Mouse (Mus musculus) kidney, adult 2 months (tissue): ENCODE data around the gene Zfp740. TPM values are rescaled to one million over a fixed set of nuclear protein-coding genes. Genes with fewer than 3 reads are reported as not detected.

Experiments
- DNase-seq: peaks from one replicate; pipeline ENCODE4 v3.0.0; 2021
- H3K27ac ChIP-seq: fragments of 200-500 bp; 2 replicates; pipeline ENCODE4 v1.5.1; 2012; ENCODE audit warnings: low read depth, low read length, control low read depth, inconsistent platforms; ENCODE audit not compliant: insufficient read depth
- H3K27me3 ChIP-seq: fragments of 200-500 bp; replicated peaks from 2 replicates; pipeline ENCODE4 v1.6.1; 2012; ENCODE audit warnings: mild to moderate bottlenecking, moderate library complexity, low read length, inconsistent platforms; ENCODE audit not compliant: control insufficient read depth, insufficient read depth
- H3K36me3 ChIP-seq: fragments of 200-500 bp; 2 replicates; pipeline ENCODE4 v1.6.1; 2012; ENCODE audit warnings: mild to moderate bottlenecking, moderate library complexity, low read length, inconsistent platforms; ENCODE audit not compliant: control insufficient read depth, insufficient read depth
- H3K4me1 ChIP-seq: fragments of 200-500 bp; 2 replicates; pipeline ENCODE4 v1.6.1; 2011; ENCODE audit warnings: low read length; ENCODE audit not compliant: control insufficient read depth, insufficient read depth
- H3K4me3 ChIP-seq: fragments of 200-500 bp; 2 replicates; pipeline ENCODE4 v1.5.1; 2011; ENCODE audit warnings: mild to moderate bottlenecking, low read depth, low read length, control low read depth; ENCODE audit not compliant: insufficient read depth
- CTCF ChIP-seq: fragments of 200-500 bp; conservative IDR thresholded peaks from 2 replicates; pipeline ENCODE4 v1.5.1; 2011; ENCODE audit warnings: low read depth, mild to moderate bottlenecking, control low read depth, low read length, moderate library complexity, mixed read lengths; ENCODE audit not compliant: insufficient read depth, insufficient read length
- POLR2A ChIP-seq: fragments of 200-500 bp; IDR thresholded peaks from one replicate; pipeline ENCODE4 v1.6.1; 2011; ENCODE audit warnings: low read depth, low read length, control low read depth
- WGBS: fragments of 180-500 bp; shearing (Covaris S2); methylation state at CpG from one replicate; pipeline ENCODE4 v1.1.7; 2018; 5-methylcytosine and 5-hydroxymethylcytosine counted together
- polyA plus RNA-seq: library from polyadenylated mRNA; depleted of rRNA; stranded (reverse); fragments of >200 nt; gene quantifications from 2 replicates; pipeline ENCODE4 v1.2.3, GENCODE M21; 2012

The Zfp740 gene
- polyA plus RNA-seq, 1 experiment = 30.3 TPM

DNA sequence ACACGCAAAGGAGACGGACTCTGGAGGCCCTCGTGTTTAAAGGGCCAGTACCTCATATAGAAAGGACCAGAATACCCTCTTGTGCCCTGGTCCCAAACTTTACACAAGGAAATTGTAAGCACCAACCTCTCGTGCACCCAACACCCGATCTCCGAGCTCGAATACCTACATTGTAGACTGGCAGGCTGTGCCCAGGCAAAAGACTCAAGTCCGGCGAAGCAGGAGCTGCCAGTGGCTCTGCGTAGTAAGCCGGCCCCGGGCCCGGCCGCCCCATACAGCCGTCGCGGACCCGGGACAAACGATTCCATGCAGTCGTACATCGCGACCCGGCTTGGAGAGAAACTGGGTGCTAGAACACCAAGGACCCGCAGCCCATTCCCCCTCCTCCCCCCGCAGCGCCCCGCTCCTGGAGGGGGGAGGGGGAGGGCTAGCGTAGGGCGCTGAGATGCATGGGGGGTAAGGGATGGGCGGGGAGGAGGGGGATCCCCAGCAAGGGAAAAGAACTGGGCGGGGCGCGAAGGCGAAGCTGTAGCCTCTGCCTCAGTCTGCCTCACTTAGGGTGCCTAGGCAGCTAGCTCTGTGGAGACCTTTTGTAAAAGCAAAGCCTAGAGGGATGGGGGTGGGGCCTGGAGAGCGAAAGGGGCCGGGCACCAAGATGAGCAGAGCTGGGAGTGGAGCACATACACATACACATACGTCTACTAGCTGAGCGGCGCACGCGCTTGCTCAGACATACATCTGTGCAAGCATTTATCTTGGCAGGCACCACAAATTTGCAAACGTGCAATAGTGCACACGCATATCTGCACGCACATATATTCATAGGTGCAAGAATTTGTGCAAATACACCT, 43.1 kb downstream of the Zfp740 start:
- peak; percentile 86 for DNase-seq
- under 1% methylated on average over 43 of the region's 44 CpGs for WGBS
- peak overlapping the region; percentile 70 for H3K4me3 ChIP-seq
- peak overlapping the region; percentile 97 for H3K27ac ChIP-seq
- peaks cover 15% of the 10 kb centered on the region for H3K4me1 ChIP-seq
- TF ChIP-seq CTCF (no peak), POLR2A (peak; percentile 57)
- no peaks in the 10 kb centered on the region for H3K36me3 ChIP-seq
- no peaks in the 10 kb centered on the region for H3K27me3 ChIP-seq

DNA sequence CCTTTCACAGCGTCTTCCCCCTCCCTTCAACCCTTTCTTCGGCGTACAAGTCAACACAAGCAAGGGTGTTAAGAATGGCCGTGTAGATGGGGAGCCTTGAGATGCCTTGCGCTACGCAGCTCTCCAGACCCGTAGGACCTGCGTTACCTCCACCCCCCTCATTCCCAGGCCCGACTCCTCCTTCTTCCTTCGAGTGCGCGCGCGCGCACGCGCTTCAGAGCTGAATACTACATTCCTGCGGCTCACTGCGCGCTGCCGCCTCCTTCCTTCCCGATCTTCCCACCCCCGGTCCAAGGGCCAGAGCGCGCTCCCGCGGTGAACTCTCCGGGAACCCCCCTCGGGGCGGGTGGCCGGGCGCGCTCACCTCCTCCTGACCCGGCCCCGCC, 43.8 kb downstream of the Zfp740 start:
- no peaks in the 10 kb centered on the region for H3K27me3 ChIP-seq
- no peaks in the 10 kb centered on the region for H3K36me3 ChIP-seq
- H3K27ac ChIP-seq = peak overlapping the region; percentile 97
- peak; percentile 83 for TF ChIP-seq POLR2A
- TF ChIP-seq CTCF = no peak
- DNase-seq = peak; percentile 99
- H3K4me1 ChIP-seq = peaks cover 15% of the 10 kb centered on the region
- WGBS = under 1% methylated on average over 35 of the region's 35 CpGs
- H3K4me3 ChIP-seq = peak overlapping the region; percentile 70

DNA sequence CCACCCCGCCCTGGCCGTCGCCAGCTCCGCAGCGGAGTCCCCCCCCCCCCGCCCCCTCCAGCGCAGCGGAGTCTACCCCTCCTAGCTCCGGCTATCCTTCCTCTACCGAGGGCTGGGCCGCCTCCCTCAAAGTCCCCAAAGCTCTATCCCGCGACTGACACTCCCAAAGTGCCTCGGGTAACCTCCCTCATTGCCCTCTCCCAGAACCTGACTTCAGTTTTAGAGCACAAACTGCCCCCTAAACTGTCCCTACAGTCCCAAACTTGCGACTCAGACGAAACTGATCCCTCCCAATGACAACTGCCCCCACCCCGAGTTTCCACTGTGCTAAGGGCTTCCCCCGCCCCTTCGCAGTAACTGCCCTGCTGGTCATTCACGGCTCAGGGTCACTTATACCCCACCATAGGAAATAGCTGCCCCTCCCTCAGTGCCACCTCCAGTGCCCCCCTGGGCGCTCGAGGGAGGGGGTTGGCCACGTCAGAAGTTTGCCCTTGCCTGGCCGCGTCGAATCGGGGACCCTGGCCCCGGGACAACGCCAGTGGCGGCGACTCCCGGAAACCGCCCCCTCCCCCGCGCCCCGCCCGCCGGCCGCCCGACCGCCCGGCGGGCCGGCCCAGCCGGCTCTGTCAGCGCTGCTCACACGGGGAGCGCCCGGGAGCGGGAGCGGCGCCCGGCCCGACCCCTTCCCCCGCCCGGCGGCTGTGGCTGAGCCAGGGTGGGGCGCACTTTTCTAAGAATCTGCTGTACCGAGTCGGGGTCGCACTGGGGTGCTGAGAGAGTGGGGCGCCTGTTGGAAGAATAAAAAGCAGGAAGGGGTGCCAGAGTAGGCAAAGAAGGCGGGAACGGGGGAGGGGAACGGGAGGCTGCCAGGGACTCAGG, 44.4 kb downstream of the Zfp740 start:
- 1% methylated on average over 65 of the region's 65 CpGs for whole genome bisulfite sequencing
- Histone ChIP-seq H3K4me3 (peak overlapping the region; percentile 63), H3K4me1 (peaks cover 15% of the 10 kb centered on the region), H3K27me3 (no peaks in the 10 kb centered on the region), H3K36me3 (no peaks in the 10 kb centered on the region), H3K27ac (peak overlapping the region; percentile 99)
- DNase-seq = peak; percentile 86
- peak; percentile 30 for TF ChIP-seq POLR2A
- no peak for TF ChIP-seq CTCF

DNA sequence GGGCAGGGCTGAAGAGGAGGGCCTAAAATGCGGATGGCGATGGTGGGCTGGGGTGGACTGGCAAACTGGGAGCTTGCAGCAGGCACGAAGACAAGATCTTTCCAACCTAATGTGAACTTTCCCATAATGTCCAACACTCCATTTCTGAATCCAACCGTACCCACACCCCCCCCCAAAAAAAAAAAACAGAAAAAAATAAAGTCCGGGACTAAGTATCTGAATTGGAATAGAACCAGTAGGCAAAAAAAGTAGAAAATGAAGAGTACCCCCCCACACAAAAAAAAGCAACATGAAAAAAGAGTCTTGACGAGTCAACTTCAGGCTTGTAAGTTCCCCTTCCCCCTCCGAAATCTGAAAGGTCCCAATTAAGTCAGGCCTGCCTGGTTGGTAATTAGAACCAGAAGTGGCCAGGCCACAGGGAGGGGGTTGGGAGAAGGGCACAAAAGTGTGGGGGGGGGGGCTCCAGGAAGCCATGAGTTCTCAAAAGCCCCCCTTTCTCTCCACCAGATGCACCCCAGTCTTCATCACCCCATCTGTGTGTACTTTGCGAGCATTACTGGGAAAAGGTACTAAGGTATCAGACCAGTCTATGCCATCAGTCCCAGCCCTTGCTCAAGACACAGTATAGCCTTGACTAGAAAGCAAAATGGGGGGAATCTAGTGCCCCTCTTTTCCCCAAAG, 45.2 kb downstream of the Zfp740 start:
- 15% methylated on average over 8 of the region's 8 CpGs for WGBS

DNA sequence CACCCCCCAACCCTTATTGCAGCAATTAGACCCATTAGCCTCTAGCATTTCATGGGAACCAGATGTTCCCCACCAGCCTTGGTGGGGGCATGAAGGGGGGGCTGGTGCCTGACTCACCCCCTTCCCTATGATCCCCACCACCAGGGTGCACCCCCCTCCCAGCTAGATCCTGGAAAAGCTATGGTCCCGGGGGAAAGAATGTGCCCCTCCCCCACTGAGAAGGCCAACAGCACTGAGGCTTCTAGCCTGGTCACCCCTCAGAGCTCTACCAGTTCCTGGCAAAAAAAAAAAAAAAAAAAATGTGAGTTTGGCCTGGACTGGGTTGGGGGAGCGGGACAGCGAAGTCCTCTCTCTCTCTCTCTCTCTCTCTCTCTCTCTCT, 45.8 kb downstream of the Zfp740 start:
- peak overlapping the region; percentile 59 for H3K27ac ChIP-seq
- H3K36me3 ChIP-seq = no peaks in the 10 kb centered on the region
- no peak overlapping the region for H3K4me3 ChIP-seq
- no peak for TF ChIP-seq POLR2A
- TF ChIP-seq CTCF = no peak
- peak; percentile 31 for DNase-seq
- WGBS = 19% methylated on average over 3 of the region's 3 CpGs
- no peaks in the 10 kb centered on the region for H3K27me3 ChIP-seq
- peaks cover 11% of the 10 kb centered on the region for H3K4me1 ChIP-seq

More for the DNA sequence above, 45.2 kb downstream of the Zfp740 start:
- Histone ChIP-seq H3K4me1 (peaks cover 15% of the 10 kb centered on the region), H3K4me3 (peak overlapping the region; percentile 57), H3K27me3 (no peaks in the 10 kb centered on the region), H3K36me3 (no peaks in the 10 kb centered on the region), H3K27ac (peak overlapping the region; percentile 81)
- DNase-seq = no peak
- no peak for TF ChIP-seq CTCF
- TF ChIP-seq POLR2A = no peak

DNA sequence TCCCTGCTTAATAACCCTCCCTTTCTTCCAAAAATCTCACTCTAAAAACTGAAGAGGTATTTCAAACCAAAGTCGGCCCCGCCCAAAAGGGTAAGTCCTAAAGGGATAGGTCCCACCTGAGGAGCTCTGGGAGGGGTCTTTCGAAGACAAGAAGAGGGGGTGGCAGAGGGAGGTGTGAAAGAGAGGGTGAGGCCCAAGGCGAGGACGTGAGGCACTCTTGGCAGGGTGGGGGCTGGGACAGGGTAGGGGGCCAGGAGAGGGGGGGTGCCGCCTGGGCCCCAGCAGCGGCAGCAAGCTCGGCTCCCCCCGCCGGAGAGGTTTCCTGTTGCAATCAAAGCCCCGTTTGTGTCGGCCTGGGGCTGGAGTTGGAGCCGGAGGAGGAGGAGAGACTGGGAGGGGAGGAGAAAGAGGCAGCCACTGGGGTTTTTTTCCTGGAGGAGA, 46.2 kb downstream of the Zfp740 start:
- DNase-seq = peak; percentile 67
- 14% methylated on average over 13 of the region's 13 CpGs for WGBS
- peak overlapping the region; percentile 16; the same call in 1 of the 2 replicates for H3K4me3 ChIP-seq
- H3K27ac ChIP-seq = peak overlapping the region; percentile 59
- H3K27me3 ChIP-seq = no peaks in the 10 kb centered on the region
- H3K36me3 ChIP-seq = no peaks in the 10 kb centered on the region
- no peak for TF ChIP-seq CTCF
- no peak for TF ChIP-seq POLR2A
- H3K4me1 ChIP-seq = peaks cover 8% of the 10 kb centered on the region
